Mouse (Mus musculus): ENCODE data around the gene Olfr243. TPM values are rescaled to one million over a fixed set of nuclear protein-coding genes. Genes with fewer than 3 reads are reported as not detected.
"Not testable (repeated sequence)": the region's sequence is repeated elsewhere in the genome, so short reads cannot be mapped to it uniquely, and the experiment has no call there.

The Olfr243 gene
- total and polyA plus RNA-seq, 3 experiments = not detected

DNA sequence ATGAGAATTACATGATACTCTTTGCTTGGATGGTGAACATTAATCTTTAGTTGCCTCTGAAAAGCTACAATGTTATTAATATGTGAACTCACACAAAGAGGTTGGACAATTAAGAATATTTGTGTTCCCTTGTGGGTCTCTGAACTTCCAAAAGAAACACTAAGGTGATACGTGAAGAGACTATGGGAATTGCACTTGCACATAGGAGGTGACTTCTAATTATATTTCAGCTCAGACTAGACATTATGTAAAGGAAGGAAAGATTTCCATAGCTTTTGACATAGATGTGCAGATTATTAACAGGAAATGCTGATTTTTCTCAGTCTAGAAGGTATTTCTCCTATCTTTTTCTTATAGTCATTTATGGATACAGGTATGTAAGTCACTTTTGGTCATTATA is 15.6 kb downstream of the Olfr243 start, which contains the start of gene Olfr628:
Gene Olfr628, plus strand, starts transcription at position 301 of the 400 bp plus-strand sequence.
- no peaks in the 10 kb centered on the region for H3K27me3 ChIP-seq (ENCODE audit: control insufficient read depth, insufficient read depth, low read length)
- no peaks in the 10 kb centered on the region for H3K4me1 ChIP-seq (ENCODE audit: control insufficient read depth, insufficient read depth, low read length)
- H3K36me3 ChIP-seq (ENCODE audit: control insufficient read depth, insufficient read depth, low read length) = no peaks in the 10 kb centered on the region
- DNase-seq = no peak
- TF ChIP-seq CTCF (IDR thresholded peaks at IDR 0.05) (no peak), EP300 (IDR thresholded peaks at IDR 0.05; ENCODE audit: insufficient read depth, low read depth, low read length) (no peak), POLR2A (IDR thresholded peaks at IDR 0.05; ENCODE audit: insufficient read depth, low read depth, low read length) (no peak)
- 81% methylated on average over 1 of the region's 1 CpGs for WGBS
- H3K79me2 ChIP-seq (replicated peaks; ENCODE audit: control insufficient read depth, insufficient read depth, low read length) = no peaks in the 10 kb centered on the region
- H3K4me3 ChIP-seq = no peak within 1 kb of the TSS
- intact Hi-C loops (cut with DNase I) = no loop called here
- no peak within 1 kb of the TSS for H3K9ac ChIP-seq (ENCODE audit: low read depth, low read length)
- no peak within 1 kb of the TSS for H3K27ac ChIP-seq

DNA sequence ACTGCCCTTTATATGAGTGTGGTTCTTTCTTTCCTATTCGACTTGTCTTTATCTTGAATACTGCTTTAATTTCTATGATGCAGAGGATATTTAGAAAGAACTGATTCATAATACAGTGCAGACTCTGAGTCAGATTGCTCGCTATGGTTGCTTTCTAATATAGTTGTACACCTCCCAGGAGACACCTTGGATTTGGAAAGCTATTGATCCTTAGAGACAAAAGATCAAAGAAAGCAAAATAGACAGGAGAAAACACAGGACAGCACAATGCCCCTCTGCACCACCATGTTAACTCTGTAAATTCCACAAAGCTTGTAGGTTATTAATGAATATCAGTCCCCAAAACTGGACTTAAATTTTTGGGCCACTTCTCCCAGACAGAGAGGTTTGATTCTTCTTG is 30.4 kb downstream of the Olfr243 start, which contains the start of gene Olfr629:
Gene Olfr629, minus strand, starts transcription at position 101 of the 400 bp plus-strand sequence.
- no peaks in the 10 kb centered on the region for H3K79me2 ChIP-seq (replicated peaks; ENCODE audit: control insufficient read depth, insufficient read depth, low read length)
- intact Hi-C loops (cut with DNase I) = no loop called here
- no peak for DNase-seq
- H3K27ac ChIP-seq = no peak within 1 kb of the TSS
- H3K36me3 ChIP-seq (ENCODE audit: control insufficient read depth, insufficient read depth, low read length) = no peaks in the 10 kb centered on the region
- no peak within 1 kb of the TSS for H3K4me3 ChIP-seq
- 63% methylated on average over 2 of the region's 2 CpGs for WGBS
- H3K4me1 ChIP-seq (ENCODE audit: control insufficient read depth, insufficient read depth, low read length) = no peaks in the 10 kb centered on the region
- H3K9ac ChIP-seq (ENCODE audit: low read depth, low read length) = no peak within 1 kb of the TSS
- no peak for TF ChIP-seq EP300 (IDR thresholded peaks at IDR 0.05; ENCODE audit: insufficient read depth, low read depth, low read length)
- no peak for TF ChIP-seq POLR2A (IDR thresholded peaks at IDR 0.05; ENCODE audit: insufficient read depth, low read depth, low read length)
- TF ChIP-seq CTCF (IDR thresholded peaks at IDR 0.05) = no peak
- no peaks in the 10 kb centered on the region for H3K27me3 ChIP-seq (ENCODE audit: control insufficient read depth, insufficient read depth, low read length)

DNA sequence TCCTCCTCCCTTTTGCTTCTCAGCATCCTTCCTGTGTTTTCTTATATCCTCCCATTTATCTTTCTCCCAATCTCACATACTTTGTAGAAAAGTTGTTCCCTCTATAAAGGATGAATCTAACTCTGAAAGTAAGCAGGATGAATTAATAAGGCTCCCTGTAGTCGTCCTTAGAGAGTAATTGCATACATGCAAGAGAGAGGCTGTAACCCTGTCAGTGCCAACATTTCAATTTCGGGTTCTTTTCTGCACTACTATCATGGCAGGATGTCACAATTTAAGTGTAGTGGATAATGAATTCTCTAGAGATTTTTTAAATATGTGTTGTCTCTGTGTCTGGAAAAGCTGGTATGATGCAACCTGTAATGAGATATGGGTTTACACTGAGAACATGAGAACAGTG is 42.8 kb downstream of the Olfr243 start, which contains the start of gene Olfr630:
Gene Olfr630, minus strand, starts transcription at position 101 of the 400 bp plus-strand sequence.
- Histone ChIP-seq H3K36me3 (ENCODE audit: control insufficient read depth, insufficient read depth, low read length) (no peaks in the 10 kb centered on the region), H3K27ac (no peak within 1 kb of the TSS), H3K4me3 (no peak within 1 kb of the TSS), H3K27me3 (ENCODE audit: control insufficient read depth, insufficient read depth, low read length) (no peaks in the 10 kb centered on the region), H3K79me2 (replicated peaks; ENCODE audit: control insufficient read depth, insufficient read depth, low read length) (no peaks in the 10 kb centered on the region), H3K9ac (ENCODE audit: low read depth, low read length) (no peak within 1 kb of the TSS), H3K4me1 (ENCODE audit: control insufficient read depth, insufficient read depth, low read length) (no peaks in the 10 kb centered on the region)
- DNase-seq = no peak
- intact Hi-C loops (cut with DNase I) = no loop called here
- TF ChIP-seq POLR2A (IDR thresholded peaks at IDR 0.05; ENCODE audit: insufficient read depth, low read depth, low read length) = no peak
- TF ChIP-seq CTCF (IDR thresholded peaks at IDR 0.05) = no peak
- TF ChIP-seq EP300 (IDR thresholded peaks at IDR 0.05; ENCODE audit: insufficient read depth, low read depth, low read length) = no peak
- 34% methylated on average over 2 of the region's 2 CpGs for WGBS

DNA sequence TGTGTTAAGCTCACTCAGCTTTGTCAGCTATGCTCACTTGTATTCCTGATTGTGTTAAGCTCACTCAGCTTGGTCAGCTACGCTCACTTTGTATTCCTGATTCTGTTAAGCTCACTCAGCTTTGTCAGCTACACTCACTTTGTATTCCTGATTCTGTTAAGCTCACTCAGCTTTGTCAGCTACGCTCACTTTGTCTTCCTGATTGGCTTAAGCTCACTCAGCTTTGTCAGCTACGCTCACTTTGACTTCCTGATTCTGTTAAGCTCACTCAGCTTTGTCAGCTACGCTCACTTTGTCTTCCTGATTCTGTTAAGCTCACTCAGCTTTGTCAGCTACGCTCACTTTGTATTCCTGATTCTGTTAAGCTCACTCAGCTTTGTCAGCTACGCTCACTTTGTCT is 47.7 kb downstream of the Olfr243 start:
- H3K4me3 ChIP-seq; intact Hi-C loops (cut with DNase I); H3K9ac ChIP-seq (ENCODE audit: low read depth, low read length); H3K79me2 ChIP-seq (replicated peaks; ENCODE audit: control insufficient read depth, insufficient read depth, low read length); H3K27me3 ChIP-seq (ENCODE audit: control insufficient read depth, insufficient read depth, low read length); H3K36me3 ChIP-seq (ENCODE audit: control insufficient read depth, insufficient read depth, low read length); H3K4me1 ChIP-seq (ENCODE audit: control insufficient read depth, insufficient read depth, low read length); H3K27ac ChIP-seq: not testable (repeated sequence)
- peak in 1 of 2 experiments; percentile 2 for DNase-seq
- 68% methylated on average over 6 of the region's 6 CpGs for WGBS

DNA sequence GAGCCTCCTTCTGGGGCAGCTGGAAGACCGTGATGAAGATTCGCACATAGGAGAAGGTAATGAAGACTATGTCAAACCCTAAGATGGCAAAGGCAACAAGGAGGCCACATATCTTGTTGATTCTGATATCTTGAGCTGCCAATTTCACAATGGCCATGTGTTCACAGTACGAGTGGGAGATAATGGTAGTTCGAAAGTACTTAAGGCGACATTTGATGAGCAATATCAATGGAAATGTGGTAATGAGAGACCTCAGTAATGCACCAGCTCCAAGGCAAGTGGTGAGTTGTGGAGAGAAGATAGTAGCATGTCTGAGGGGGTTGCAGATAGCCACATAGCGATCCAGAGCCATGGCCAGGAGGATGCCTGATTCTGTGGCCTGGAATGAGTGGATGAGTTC is 53.2 kb downstream of the Olfr243 start:
- H3K27me3 ChIP-seq (ENCODE audit: control insufficient read depth, insufficient read depth, low read length); H3K4me1 ChIP-seq (ENCODE audit: control insufficient read depth, insufficient read depth, low read length); intact Hi-C loops (cut with DNase I); H3K79me2 ChIP-seq (replicated peaks; ENCODE audit: control insufficient read depth, insufficient read depth, low read length); H3K27ac ChIP-seq; H3K36me3 ChIP-seq (ENCODE audit: control insufficient read depth, insufficient read depth, low read length); H3K9ac ChIP-seq (ENCODE audit: low read depth, low read length); H3K4me3 ChIP-seq; DNase-seq: not testable (repeated sequence)
- WGBS = 71% methylated on average over 6 of the region's 6 CpGs

Other genes starting within 250 kb of the Olfr243 start
Only the 30 nearest of the 33 such genes appear.
- gene Olfr609, start 216.6 kb upstream of the Olfr243 start, total RNA-seq (2021) = not detected
- not detected in 2 replicates for gene Olfr609, start 216.6 kb upstream of the Olfr243 start, polyA plus RNA-seq (2012; rRNA removed)
- gene Olfr610, start 202.5 kb upstream of the Olfr243 start, total RNA-seq (2021) = not detected
- gene Olfr610, start 202.5 kb upstream of the Olfr243 start, polyA plus RNA-seq (2012; rRNA removed) = not detected in 2 replicates
- gene Olfr611, start 193.8 kb upstream of the Olfr243 start, total RNA-seq (2021) = not detected
- not detected in 2 replicates for gene Olfr611, start 193.8 kb upstream of the Olfr243 start, polyA plus RNA-seq (2012; rRNA removed)
- gene Olfr612, start 172.0 kb upstream of the Olfr243 start, total RNA-seq (2021) = not detected
- gene Olfr612, start 172.0 kb upstream of the Olfr243 start, polyA plus RNA-seq (2012; rRNA removed) = not detected in 2 replicates
- gene Olfr613, start 166.6 kb upstream of the Olfr243 start, total RNA-seq (2021) = not detected
- gene Olfr613, start 166.6 kb upstream of the Olfr243 start, polyA plus RNA-seq (2012; rRNA removed) = not detected in 2 replicates
- gene Olfr615, start 158.6 kb upstream of the Olfr243 start, total RNA-seq (2021) = not detected
- gene Olfr615, start 158.6 kb upstream of the Olfr243 start, polyA plus RNA-seq (2012; rRNA removed) = not detected in 2 replicates
- gene Olfr616, start 145.5 kb upstream of the Olfr243 start, total RNA-seq (2021) = not detected
- gene Olfr616, start 145.5 kb upstream of the Olfr243 start, polyA plus RNA-seq (2012; rRNA removed) = not detected in 2 replicates
- not detected for gene Olfr617, start 141.6 kb upstream of the Olfr243 start, total RNA-seq (2021)
- gene Olfr617, start 141.6 kb upstream of the Olfr243 start, polyA plus RNA-seq (2012; rRNA removed) = not detected in 2 replicates
- not detected for gene Olfr618, start 124.6 kb upstream of the Olfr243 start, total RNA-seq (2021)
- gene Olfr618, start 124.6 kb upstream of the Olfr243 start, polyA plus RNA-seq (2012; rRNA removed) = not detected in 2 replicates
- not detected for gene Olfr619, start 114.1 kb upstream of the Olfr243 start, total RNA-seq (2021)
- gene Olfr619, start 114.1 kb upstream of the Olfr243 start, polyA plus RNA-seq (2012; rRNA removed) = not detected in 2 replicates
- gene Olfr620, start 102.1 kb upstream of the Olfr243 start, total RNA-seq (2021) = not detected
- not detected in 2 replicates for gene Olfr620, start 102.1 kb upstream of the Olfr243 start, polyA plus RNA-seq (2012; rRNA removed)
- gene Olfr622, start 72.0 kb upstream of the Olfr243 start, total RNA-seq (2021) = not detected
- gene Olfr622, start 72.0 kb upstream of the Olfr243 start, polyA plus RNA-seq (2012; rRNA removed) = not detected in 2 replicates
- gene Olfr623, start 51.0 kb upstream of the Olfr243 start, total RNA-seq (2021) = not detected
- gene Olfr623, start 51.0 kb upstream of the Olfr243 start, polyA plus RNA-seq (2012; rRNA removed) = not detected in 2 replicates
- not detected for gene Olfr624, start 43.5 kb upstream of the Olfr243 start, total RNA-seq (2021)
- gene Olfr624, start 43.5 kb upstream of the Olfr243 start, polyA plus RNA-seq (2012; rRNA removed) = 0.03 TPM in 1 of 2 replicates, not detected in the other
- not detected for gene Olfr625-ps1, start 32.0 kb upstream of the Olfr243 start, total RNA-seq (2021)
- gene Olfr625-ps1, start 32.0 kb upstream of the Olfr243 start, polyA plus RNA-seq (2012; rRNA removed) = not detected in 2 replicates
- not detected for gene Olfr628, start 15.7 kb downstream of the Olfr243 start, total RNA-seq (2021)
- gene Olfr628, start 15.7 kb downstream of the Olfr243 start, polyA plus RNA-seq (2012; rRNA removed) = not detected in 2 replicates
- not detected for gene Olfr629, start 30.3 kb downstream of the Olfr243 start, total RNA-seq (2021)
- not detected in 2 replicates for gene Olfr629, start 30.3 kb downstream of the Olfr243 start, polyA plus RNA-seq (2012; rRNA removed)
- gene Olfr630, start 42.7 kb downstream of the Olfr243 start, total RNA-seq (2021) = not detected
- gene Olfr630, start 42.7 kb downstream of the Olfr243 start, polyA plus RNA-seq (2012; rRNA removed) = not detected in 2 replicates
- not detected for gene Olfr69, start 56.9 kb downstream of the Olfr243 start, total RNA-seq (2021)
- gene Olfr69, start 56.9 kb downstream of the Olfr243 start, polyA plus RNA-seq (2012; rRNA removed) = not detected in 2 replicates
- gene Olfr68, start 65.0 kb downstream of the Olfr243 start, total RNA-seq (2021) = not detected
- not detected in 2 replicates for gene Olfr68, start 65.0 kb downstream of the Olfr243 start, polyA plus RNA-seq (2012; rRNA removed)
- not detected for gene Olfr67, start 77.2 kb downstream of the Olfr243 start, total RNA-seq (2021)
- not detected in 2 replicates for gene Olfr67, start 77.2 kb downstream of the Olfr243 start, polyA plus RNA-seq (2012; rRNA removed)
- 1,000 to 10,000 TPM in 1 of 2 experiments, 100 to 1,000 TPM in 1; 558 to 4,688 TPM for gene Hbb-bt, start 99.3 kb downstream of the Olfr243 start, total RNA-seq (2021)
- gene Hbb-bt, start 99.3 kb downstream of the Olfr243 start, polyA plus RNA-seq (2012; rRNA removed) = 954 and 7,998 TPM in 2 replicates
- gene Hbb-bs, start 113.4 kb downstream of the Olfr243 start, total RNA-seq (2021) = over 10,000 TPM in 1 of 2 experiments, 1,000 to 10,000 TPM in 1; 5,780 to 41,164 TPM
- gene Hbb-bs, start 113.4 kb downstream of the Olfr243 start, polyA plus RNA-seq (2012; rRNA removed) = 10,215 and 68,774 TPM in 2 replicates
- gene Hbb-bh2, start 125.8 kb downstream of the Olfr243 start, total RNA-seq (2021) = not detected
- gene Hbb-bh2, start 125.8 kb downstream of the Olfr243 start, polyA plus RNA-seq (2012; rRNA removed) = not detected in 2 replicates
- not detected for gene Hbb-bh1, start 128.5 kb downstream of the Olfr243 start, total RNA-seq (2021)
- gene Hbb-bh1, start 128.5 kb downstream of the Olfr243 start, polyA plus RNA-seq (2012; rRNA removed) = not detected in 2 replicates
- gene Hbb-y, start 138.5 kb downstream of the Olfr243 start, total RNA-seq (2021) = not detected
- not detected in 2 replicates for gene Hbb-y, start 138.5 kb downstream of the Olfr243 start, polyA plus RNA-seq (2012; rRNA removed)
- gene Olfr66, start 171.6 kb downstream of the Olfr243 start, total RNA-seq (2021) = not detected
- not detected in 2 replicates for gene Olfr66, start 171.6 kb downstream of the Olfr243 start, polyA plus RNA-seq (2012; rRNA removed)
- not detected for gene Olfr64, start 179.8 kb downstream of the Olfr243 start, total RNA-seq (2021)
- gene Olfr64, start 179.8 kb downstream of the Olfr243 start, polyA plus RNA-seq (2012; rRNA removed) = not detected in 2 replicates
- gene Olfr65, start 188.8 kb downstream of the Olfr243 start, total RNA-seq (2021) = not detected
- gene Olfr65, start 188.8 kb downstream of the Olfr243 start, polyA plus RNA-seq (2012; rRNA removed) = not detected in 2 replicates
- not detected for gene Olfr631, start 214.2 kb downstream of the Olfr243 start, total RNA-seq (2021)
- gene Olfr631, start 214.2 kb downstream of the Olfr243 start, polyA plus RNA-seq (2012; rRNA removed) = not detected in 2 replicates